Mouse (Mus musculus) neural tube, embryonic 13.5 days (tissue): ENCODE measurements around the gene AI837181. TPM values are rescaled to one million over a fixed set of nuclear protein-coding genes. Genes with fewer than 3 reads are reported as not detected.

Experiments
- ATAC-seq: fragments of 200-750 bp; cut with Nextera tagmentation; 2 replicates; pipeline ENCODE4 v1.8.0; 2017; ENCODE audit warnings: low read depth, mild to moderate bottlenecking, moderate TSS enrichment, moderate library complexity
- H3K27ac ChIP-seq: fragments of 300-500 bp; sonication (generic); replicated peaks from 2 replicates; pipeline ENCODE4 v1.5.1; 2015; ENCODE audit warnings: moderate library complexity, mild to moderate bottlenecking, inconsistent platforms
- H3K27me3 ChIP-seq: fragments of 300-500 bp; sonication (generic); 2 replicates; pipeline ENCODE4 v1.6.1; 2015; ENCODE audit warnings: mild to moderate bottlenecking, inconsistent platforms
- H3K36me3 ChIP-seq: fragments of 300-500 bp; sonication (generic); 2 replicates; pipeline ENCODE4 v1.6.1; 2015; ENCODE audit warnings: mild to moderate bottlenecking, inconsistent platforms
- H3K4me1 ChIP-seq: fragments of 300-500 bp; sonication (generic); replicated peaks from 2 replicates; pipeline ENCODE4 v1.6.1; 2015; ENCODE audit warnings: inconsistent platforms
- H3K4me2 ChIP-seq: fragments of 300-500 bp; sonication (generic); 2 replicates; pipeline ENCODE4 v1.6.1; 2015; ENCODE audit warnings: inconsistent platforms, mild to moderate bottlenecking, moderate library complexity
- H3K4me3 ChIP-seq: fragments of 300-500 bp; sonication (generic); 2 replicates; pipeline ENCODE4 v1.5.1; 2015; ENCODE audit warnings: mild to moderate bottlenecking, inconsistent platforms
- H3K9ac ChIP-seq: fragments of 300-500 bp; sonication (generic); 2 replicates; pipeline ENCODE4 v1.6.1; 2015; ENCODE audit warnings: moderate library complexity, mild to moderate bottlenecking, inconsistent platforms
- H3K9me3 ChIP-seq: fragments of 300-500 bp; sonication (generic); 2 replicates; pipeline ENCODE4 v1.6.1; 2016; ENCODE audit warnings: inconsistent platforms
- whole genome bisulfite sequencing: fragments of 180-500 bp; shearing (Covaris S2); methylation state at CpG from one replicate; pipeline ENCODE4 v1.1.7; 2015; 5-methylcytosine and 5-hydroxymethylcytosine counted together
- polyA plus RNA-seq: library from polyadenylated mRNA; unstranded; fragments of >200 nt; fragmentation: Nextera tagmentation; extraction: Ambion mirVana; gene quantifications from 2 replicates; pipeline ENCODE4 v1.2.1, GENCODE M21; 2015

AI837181 gene
- polyA plus RNA-seq, 1 experiment from 2014 or later: 75.5 TPM

DNA sequence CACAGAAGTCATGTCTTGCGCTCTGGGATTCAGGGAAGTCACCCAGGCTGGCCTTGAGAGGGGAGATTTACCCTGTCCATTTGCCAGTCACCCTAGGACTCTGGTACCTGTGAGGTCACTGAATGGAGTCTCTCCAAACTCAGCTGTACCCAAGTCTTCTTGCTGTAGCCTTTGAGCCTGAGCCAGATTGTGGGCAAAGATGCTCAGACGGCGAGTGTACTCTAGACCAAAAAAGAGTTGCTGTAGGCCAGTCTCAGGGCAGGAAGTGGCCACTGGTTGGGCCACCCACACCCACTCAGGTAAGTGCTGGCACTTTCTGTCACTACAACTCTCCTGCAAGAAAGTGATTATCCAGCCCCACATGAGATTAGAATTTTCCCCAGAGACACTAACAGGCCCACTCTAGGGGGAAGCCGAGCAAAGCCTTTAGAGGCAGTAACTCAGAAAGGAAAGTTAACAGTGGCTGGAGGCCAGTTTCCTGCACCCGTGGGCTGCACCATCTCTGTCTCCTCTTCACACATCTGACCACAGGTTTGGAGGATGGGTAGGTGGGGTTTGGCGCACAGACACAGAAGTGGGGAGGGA, 42.1 kb downstream of the AI837181 start:
- no peak for ATAC-seq
- peaks cover 54% of the 10 kb centered on the region for H3K36me3 ChIP-seq
- H3K27ac ChIP-seq: no peak overlapping the region
- WGBS: 95% methylated on average over 6 of the region's 6 CpGs
- H3K9me3 ChIP-seq: no peaks in the 10 kb centered on the region
- H3K4me3 ChIP-seq: no peak overlapping the region
- H3K9ac ChIP-seq: no peak overlapping the region
- no peaks in the 10 kb centered on the region for H3K27me3 ChIP-seq
- peaks cover 18% of the 10 kb centered on the region for H3K4me1 ChIP-seq
- H3K4me2 ChIP-seq: no peak overlapping the region

GRCm38 (mm10) chr19:5468374-5468773, 43.4 kb downstream of the AI837181 start, which contains the start of gene Ctsw:
Gene Ctsw, minus strand, starts transcription at chr19:5468507.
- Histone ChIP-seq H3K9me3 (no peaks in the 10 kb centered on the region), H3K27ac (no peak within 1 kb of the TSS), H3K36me3 (peaks cover 42% of the 10 kb centered on the region), H3K4me3 (no peak within 1 kb of the TSS), H3K4me1 (peaks cover 18% of the 10 kb centered on the region), H3K27me3 (no peaks in the 10 kb centered on the region), H3K9ac (no peak within 1 kb of the TSS), H3K4me2 (no peak within 1 kb of the TSS)
- no peak for ATAC-seq
- 63% methylated on average over 5 of the region's 5 CpGs for WGBS

DNA sequence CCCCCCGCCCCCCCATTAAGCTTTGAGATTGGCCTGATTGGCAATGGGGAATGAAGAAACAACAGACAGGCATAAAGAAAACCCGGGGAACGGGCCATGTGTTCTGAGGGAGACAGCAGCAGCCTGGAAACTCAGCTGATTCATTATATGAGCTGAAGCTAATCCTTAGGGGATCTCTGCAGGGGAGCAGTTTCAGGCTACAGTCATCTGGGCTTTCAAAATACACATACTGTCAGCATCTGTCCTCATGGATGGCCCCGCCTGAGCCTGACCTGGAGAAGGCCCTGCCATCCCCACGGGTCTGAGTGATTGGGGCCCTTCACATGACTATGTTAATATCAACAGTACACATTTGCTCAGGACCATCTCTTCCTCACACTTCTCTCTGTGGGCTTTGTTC, 46.9 kb downstream of the AI837181 start:
- Histone ChIP-seq H3K4me1 (peaks cover 29% of the 10 kb centered on the region), H3K27me3 (no peaks in the 10 kb centered on the region), H3K4me2 (no peak overlapping the region), H3K36me3 (peaks cover 14% of the 10 kb centered on the region), H3K9ac (no peak overlapping the region), H3K4me3 (no peak overlapping the region), H3K27ac (peak overlapping the region; percentile 30; the same call in 1 of the 2 replicates), H3K9me3 (no peaks in the 10 kb centered on the region)
- ATAC-seq: no peak
- 44% methylated on average over 5 of the region's 5 CpGs for WGBS

GRCm38 (mm10) chr19:5472857-5473256, 47.9 kb downstream of the AI837181 start:
- peaks cover 4% of the 10 kb centered on the region for H3K36me3 ChIP-seq
- no peaks in the 10 kb centered on the region for H3K27me3 ChIP-seq
- no peak overlapping the region for H3K9ac ChIP-seq
- ATAC-seq: no peak
- H3K4me1 ChIP-seq: peaks cover 38% of the 10 kb centered on the region
- no peak overlapping the region for H3K4me3 ChIP-seq
- no peaks in the 10 kb centered on the region for H3K9me3 ChIP-seq
- H3K27ac ChIP-seq: no peak overlapping the region
- H3K4me2 ChIP-seq: no peak overlapping the region
- WGBS: 82% methylated on average over 3 of the region's 3 CpGs

GRCm38 (mm10) chr19:5473720-5474119, 48.8 kb downstream of the AI837181 start, which contains the start of gene Efemp2:
Gene Efemp2, plus strand, starts transcription at chr19:5473954.
- Histone ChIP-seq H3K9me3 (no peaks in the 10 kb centered on the region), H3K36me3 (0 out of 2 replicates have a peak, but pooled peaks cover 5% of the 10 kb centered on the region), H3K27me3 (no peaks in the 10 kb centered on the region), H3K4me2 (peak within 1 kb of the TSS; percentile 83), H3K4me1 (peaks cover 40% of the 10 kb centered on the region), H3K27ac (peak within 1 kb of the TSS; percentile 74), H3K9ac (peak within 1 kb of the TSS; percentile 72), H3K4me3 (peak within 1 kb of the TSS; percentile 52)
- 2% methylated on average over 22 of the region's 22 CpGs for WGBS
- ATAC-seq: peak; percentile 48

DNA sequence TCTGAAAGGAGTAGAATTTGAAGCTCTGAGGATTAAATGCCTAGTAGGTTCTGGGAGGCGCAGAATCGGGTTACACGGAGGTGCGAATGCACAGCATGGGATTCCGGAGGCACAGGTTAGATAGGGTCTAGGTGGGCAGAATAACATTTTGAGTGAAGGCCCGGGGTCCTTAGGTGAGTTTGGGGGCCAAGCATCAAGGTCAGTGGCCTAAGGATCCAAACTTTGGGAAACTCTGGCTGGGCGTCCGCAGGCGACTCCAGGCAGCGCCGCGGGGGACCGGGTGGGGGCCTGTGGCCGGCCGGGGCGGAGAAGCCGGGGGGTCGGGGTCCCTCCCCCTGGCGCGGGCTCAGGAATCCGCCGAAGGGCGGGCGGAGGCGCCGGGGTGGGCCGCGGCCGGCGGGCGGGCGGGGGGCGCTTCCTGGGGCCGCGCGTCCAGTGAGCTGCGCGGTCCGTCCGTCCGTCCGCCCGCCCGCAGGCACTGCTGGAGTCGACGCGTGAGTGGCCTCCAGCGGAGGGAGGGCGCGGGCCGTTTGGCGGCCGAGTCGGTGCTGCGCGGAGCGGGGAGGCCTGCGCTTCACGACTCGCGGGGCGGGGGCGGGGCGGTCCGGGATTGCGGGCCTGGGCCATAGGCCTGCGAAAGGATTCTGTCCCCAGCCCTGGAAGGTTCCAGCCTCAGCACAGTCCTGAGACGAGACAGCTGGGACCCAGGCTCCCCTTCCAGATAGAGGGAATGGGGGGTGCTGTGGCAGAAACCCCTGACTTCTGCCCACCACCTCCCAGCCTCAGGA, 49.5 kb downstream of the AI837181 start:
- WGBS: 1% methylated on average over 48 of the region's 68 CpGs

GRCm38 (mm10) chr19:5475069-5475714, 50.2 kb downstream of the AI837181 start:
- Histone ChIP-seq H3K9me3 (no peaks in the 10 kb centered on the region), H3K4me3 (peak overlapping the region; percentile 52), H3K36me3 (peaks cover 18% of the 10 kb centered on the region; the same call in 1 of the 2 replicates), H3K4me2 (peak overlapping the region; percentile 83), H3K9ac (peak overlapping the region; percentile 72), H3K4me1 (peaks cover 40% of the 10 kb centered on the region), H3K27ac (peak overlapping the region; percentile 74), H3K27me3 (no peaks in the 10 kb centered on the region)
- 21% methylated on average over 13 of the region's 13 CpGs for WGBS
- peak; percentile 28; the same call in 1 of the 2 replicates for ATAC-seq

More for the DNA sequence above, 49.5 kb downstream of the AI837181 start:
- 0 out of 2 replicates have a peak, but pooled peaks cover 13% of the 10 kb centered on the region for H3K36me3 ChIP-seq
- peaks cover 40% of the 10 kb centered on the region for H3K4me1 ChIP-seq
- ATAC-seq: peak; percentile 46
- peak overlapping the region; percentile 52 for H3K4me3 ChIP-seq
- H3K4me2 ChIP-seq: peak overlapping the region; percentile 83
- peak overlapping the region; percentile 72 for H3K9ac ChIP-seq
- no peaks in the 10 kb centered on the region for H3K27me3 ChIP-seq
- H3K9me3 ChIP-seq: no peaks in the 10 kb centered on the region
- peak overlapping the region; percentile 74 for H3K27ac ChIP-seq

Other genes starting within 250 kb of the AI837181 start
- gene Pacs1, start 152.0 kb upstream of the AI837181 start, polyA plus RNA-seq: 36.3 and 41.0 TPM in 2 replicates
- gene Sf3b2, start 129.7 kb upstream of the AI837181 start, polyA plus RNA-seq: 344 and 351 TPM in 2 replicates
- gene Gal3st3, start 126.8 kb upstream of the AI837181 start, polyA plus RNA-seq: 34.1 and 34.6 TPM in 2 replicates
- gene Catsper1, start 89.4 kb upstream of the AI837181 start, polyA plus RNA-seq: not detected in 2 replicates
- 8.9 and 9.7 TPM in 2 replicates for gene Cst6, start 75.6 kb upstream of the AI837181 start, polyA plus RNA-seq
- 51.1 and 55.2 TPM in 2 replicates for gene Eif1ad, start 58.4 kb upstream of the AI837181 start, polyA plus RNA-seq
- gene Banf1, start 58.0 kb upstream of the AI837181 start, polyA plus RNA-seq: 311 and 317 TPM in 2 replicates
- gene Sart1, start 36.4 kb upstream of the AI837181 start, polyA plus RNA-seq: 72.2 and 74.8 TPM in 2 replicates
- gene Tsga10ip, start 22.6 kb upstream of the AI837181 start, polyA plus RNA-seq: 0.20 TPM in 1 of 2 replicates, not detected in the other
- 318 and 326 TPM in 2 replicates for gene Drap1, start 165 bp upstream of the AI837181 start, polyA plus RNA-seq
- 0.59 TPM in 1 of 2 replicates, not detected in the other for gene Fosl1, start 22.4 kb downstream of the AI837181 start, polyA plus RNA-seq
- 10.7 and 11.1 TPM in 2 replicates for gene Ccdc85b, start 32.8 kb downstream of the AI837181 start, polyA plus RNA-seq
- gene Fibp, start 35.5 kb downstream of the AI837181 start, polyA plus RNA-seq: 163 and 164 TPM in 2 replicates
- gene Ctsw, start 43.4 kb downstream of the AI837181 start, polyA plus RNA-seq: 3.2 and 5.6 TPM in 2 replicates
- gene Efemp2, start 48.8 kb downstream of the AI837181 start, polyA plus RNA-seq: 56.9 and 60.8 TPM in 2 replicates
- gene Mus81, start 63.3 kb downstream of the AI837181 start, polyA plus RNA-seq: 40.4 and 43.2 TPM in 2 replicates
- 3,494 and 3,643 TPM in 2 replicates for gene Cfl1, start 65.3 kb downstream of the AI837181 start, polyA plus RNA-seq
- gene 1700020D05Rik, start 78.6 kb downstream of the AI837181 start, polyA plus RNA-seq: not detected in 2 replicates
- gene Snx32, start 85.4 kb downstream of the AI837181 start, polyA plus RNA-seq: 69.9 and 74.3 TPM in 2 replicates
- 0.11 TPM in 1 of 2 replicates, not detected in the other for gene Ovol1, start 135.5 kb downstream of the AI837181 start, polyA plus RNA-seq
- 2.9 and 3.5 TPM in 2 replicates for gene Ap5b1, start 142.9 kb downstream of the AI837181 start, polyA plus RNA-seq
- 79.2 and 87.8 TPM in 2 replicates for gene Rnaseh2c, start 176.7 kb downstream of the AI837181 start, polyA plus RNA-seq
- gene Kat5, start 185.1 kb downstream of the AI837181 start, polyA plus RNA-seq: 72.3 and 77.2 TPM in 2 replicates
- 33.8 and 36.5 TPM in 2 replicates for gene Rela, start 212.3 kb downstream of the AI837181 start, polyA plus RNA-seq
- gene Sipa1, start 238.6 kb downstream of the AI837181 start, polyA plus RNA-seq: 19.1 and 19.8 TPM in 2 replicates